Mouse (Mus musculus) heart, postnatal 0 days (tissue): ENCODE measurements around the gene Slc22a23. TPM values are rescaled to one million over a fixed set of nuclear protein-coding genes. Genes with fewer than 3 reads are reported as not detected.

Experiments
- ATAC-seq: fragments of 200-750 bp; cut with Nextera tagmentation; 2 replicates; pipeline ENCODE4 v1.8.0; 2017; ENCODE audit warnings: low read depth, moderate number of reproducible peaks, moderate library complexity; ENCODE audit not compliant: insufficient read depth
- DNase-seq: peaks from one replicate; pipeline ENCODE4 v3.0.0-alpha.2; 2016; ENCODE audit warnings: low spot score
- H3K27ac ChIP-seq: fragments of 300-500 bp; sonication (generic); 2 replicates; pipeline ENCODE4 v1.5.1; 2014; ENCODE audit warnings: low read depth, mild to moderate bottlenecking
- H3K27me3 ChIP-seq: fragments of 300-500 bp; sonication (generic); 2 replicates; pipeline ENCODE4 v1.6.1; 2014; ENCODE audit warnings: low read length, mixed read lengths; ENCODE audit not compliant: control insufficient read depth, insufficient read depth
- H3K36me3 ChIP-seq: fragments of 300-500 bp; sonication (generic); replicated peaks from 2 replicates; pipeline ENCODE4 v1.6.1; 2014; ENCODE audit warnings: low read length, mixed read lengths; ENCODE audit not compliant: control insufficient read depth, insufficient read depth
- H3K4me1 ChIP-seq: fragments of 300-500 bp; sonication (generic); 2 replicates; pipeline ENCODE4 v1.6.1; 2014; ENCODE audit warnings: antibody characterized with exemption; ENCODE audit not compliant: control insufficient read depth, insufficient read depth
- H3K4me2 ChIP-seq: fragments of 300-500 bp; sonication (generic); 2 replicates; pipeline ENCODE4 v1.6.1; 2014; ENCODE audit warnings: low read depth, mild to moderate bottlenecking, low read length, moderate library complexity
- H3K4me3 ChIP-seq: fragments of 300-500 bp; sonication (generic); 2 replicates; pipeline ENCODE4 v1.5.1; 2014; ENCODE audit warnings: low read depth, low read length
- H3K9ac ChIP-seq: fragments of 300-500 bp; sonication (generic); replicated peaks from 2 replicates; pipeline ENCODE4 v1.6.1; 2014; ENCODE audit warnings: low read depth, low read length, mixed read lengths
- H3K9me3 ChIP-seq: fragments of 300-500 bp; sonication (generic); replicated peaks from 2 replicates; pipeline ENCODE4 v1.6.1; 2016; ENCODE audit warnings: low read length; ENCODE audit not compliant: control insufficient read depth
- CTCF ChIP-seq: IDR thresholded peaks from 2 replicates; pipeline ENCODE4 v1.5.1; 2016; ENCODE audit warnings: antibody characterized with exemption, control low read depth, low read depth
- EP300 ChIP-seq: IDR thresholded peaks from 2 replicates; pipeline ENCODE4 v1.6.1; 2016; ENCODE audit warnings: antibody characterized with exemption, low read depth
- WGBS: fragments of 180-500 bp; shearing (Covaris S2); extraction: QIAGEN DNeasy Blood & Tissue Kit; methylation state at CpG from one replicate; pipeline ENCODE4 v1.1.7; 2014; 5-methylcytosine and 5-hydroxymethylcytosine counted together
- polyA plus RNA-seq: library from polyadenylated mRNA; unstranded; fragments of >200 nt; fragmentation: Nextera tagmentation; extraction: Ambion mirVana; gene quantifications from 2 replicates; pipeline ENCODE4 v1.2.1, GENCODE M21; 2015
- total RNA-seq: library from RNA; depleted of rRNA; stranded (reverse); fragments of >200 nt; gene quantifications from 2 replicates; pipeline ENCODE4 v1.2.3, GENCODE M21; 2014; ENCODE audit warnings: low replicate concordance

Slc22a23 gene
- total and polyA plus RNA-seq, 2 experiments from 2014 or later, result 1.4 to 13.9 TPM

- no peaks in the 10 kb centered on the region for H3K4me1 ChIP-seq
- H3K4me3 ChIP-seq, result no peak overlapping the region
- no peak for TF ChIP-seq EP300
- TF ChIP-seq CTCF, result no peak
- 95% methylated on average over 6 of the region's 6 CpGs for WGBS
- H3K9ac ChIP-seq, result no peak overlapping the region
- no peaks in the 10 kb centered on the region for H3K27me3 ChIP-seq
- no peaks in the 10 kb centered on the region for H3K36me3 ChIP-seq
- H3K9me3 ChIP-seq, result no peaks in the 10 kb centered on the region
- H3K4me2 ChIP-seq, result no peak overlapping the region
- no peak for DNase-seq
- no peak overlapping the region for H3K27ac ChIP-seq
- ATAC-seq, result no peak
Measured at GRCm38 (mm10) chr13:34235056-34235455, 109.9 kb downstream of the Slc22a23 start.

GRCm38 (mm10) chr13:34234439-34234838 lies 110.5 kb downstream of the Slc22a23 start:
- no peak for TF ChIP-seq EP300
- no peak for TF ChIP-seq CTCF
- H3K9ac ChIP-seq, result no peak overlapping the region
- DNase-seq (no peak), ATAC-seq (no peak)
- no peak overlapping the region for H3K4me3 ChIP-seq
- H3K4me2 ChIP-seq, result no peak overlapping the region
- no peak overlapping the region for H3K27ac ChIP-seq
- no peaks in the 10 kb centered on the region for H3K27me3 ChIP-seq
- H3K36me3 ChIP-seq, result no peaks in the 10 kb centered on the region
- H3K9me3 ChIP-seq, result no peaks in the 10 kb centered on the region
- no peaks in the 10 kb centered on the region for H3K4me1 ChIP-seq
- WGBS, result 73% methylated on average over 5 of the region's 5 CpGs

GRCm38 (mm10) chr13:34232992-34233391 lies 112.0 kb downstream of the Slc22a23 start:
- Histone ChIP-seq H3K9ac (no peak overlapping the region), H3K27ac (no peak overlapping the region), H3K4me1 (no peaks in the 10 kb centered on the region), H3K9me3 (no peaks in the 10 kb centered on the region), H3K36me3 (no peaks in the 10 kb centered on the region), H3K4me3 (no peak overlapping the region), H3K27me3 (no peaks in the 10 kb centered on the region), H3K4me2 (no peak overlapping the region)
- 55% methylated on average over 6 of the region's 6 CpGs for WGBS
- no peak for DNase-seq
- ATAC-seq, result no peak
- TF ChIP-seq EP300 (no peak), CTCF (no peak)

- WGBS, result 57% methylated on average over 4 of the region's 4 CpGs
- ATAC-seq, result no peak
Measured at GRCm38 (mm10) chr13:34228905-34229304, 116.1 kb downstream of the Slc22a23 start.

GRCm38 (mm10) chr13:34227720-34228661 lies 117.0 kb downstream of the Slc22a23 start:
- H3K27me3 ChIP-seq, result no peaks in the 10 kb centered on the region
- H3K4me2 ChIP-seq, result no peak overlapping the region
- H3K27ac ChIP-seq, result no peak overlapping the region
- ATAC-seq (no peak), DNase-seq (no peak)
- 50% methylated on average over 12 of the region's 12 CpGs for WGBS
- TF ChIP-seq EP300, result no peak
- TF ChIP-seq CTCF, result no peak
- H3K4me3 ChIP-seq, result no peak overlapping the region
- H3K36me3 ChIP-seq, result no peaks in the 10 kb centered on the region
- H3K4me1 ChIP-seq, result peaks cover 5% of the 10 kb centered on the region; the same call in 1 of the 2 replicates
- H3K9ac ChIP-seq, result no peak overlapping the region
- no peaks in the 10 kb centered on the region for H3K9me3 ChIP-seq

More at GRCm38 (mm10) chr13:34228905-34229304, 116.1 kb downstream of the Slc22a23 start:
- H3K9me3 ChIP-seq, result no peaks in the 10 kb centered on the region
- no peak overlapping the region for H3K27ac ChIP-seq
- H3K27me3 ChIP-seq, result no peaks in the 10 kb centered on the region
- TF ChIP-seq CTCF (no peak), EP300 (no peak)
- H3K36me3 ChIP-seq, result no peaks in the 10 kb centered on the region
- H3K4me3 ChIP-seq, result no peak overlapping the region
- H3K4me1 ChIP-seq, result no peaks in the 10 kb centered on the region
- no peak for DNase-seq
- no peak overlapping the region for H3K4me2 ChIP-seq
- no peak overlapping the region for H3K9ac ChIP-seq
